Mouse (Mus musculus) brain, embryonic 14.5 days (tissue): Measurements from ENCODE around the gene Arih1. TPM values are rescaled to one million over a fixed set of nuclear protein-coding genes. Genes with fewer than 3 reads are reported as not detected.
A peak's percentile ranks its signal among the peaks of the same experiment; 100 is the strongest.
"Not testable (repeated sequence)": the region's sequence is repeated elsewhere in the genome, so short reads cannot be mapped to it uniquely, and the experiment has no call there.

Experiments
- DNase-seq: peaks from one replicate; pipeline ENCODE4 v3.0.0-alpha.2; 2011; ENCODE audit warnings: low read depth
- CTCF ChIP-seq: fragments of 200-500 bp; IDR thresholded peaks from 2 replicates; pipeline ENCODE4 v1.5.1; 2012; ENCODE audit warnings: inconsistent platforms, mild to moderate bottlenecking, moderate library complexity, borderline replicate concordance; ENCODE audit not compliant: insufficient read depth, insufficient read length; ENCODE audit errors: extremely low read depth
- POLR2A ChIP-seq: fragments of 200-500 bp; IDR thresholded peaks from 2 replicates; pipeline ENCODE4 v1.6.1; 2012; ENCODE audit warnings: mild to moderate bottlenecking, inconsistent platforms, borderline replicate concordance; ENCODE audit not compliant: poor library complexity, insufficient read depth, insufficient read length, severe bottlenecking; ENCODE audit errors: extremely low read depth
- polyA plus RNA-seq: library from polyadenylated mRNA; depleted of rRNA; stranded (reverse); fragments of >200 nt; gene quantifications from 2 replicates; pipeline ENCODE4 v1.2.3, GENCODE M21; 2012; rRNA removed

The Arih1 gene
- polyA plus RNA-seq, 1 experiment = 73.7 TPM

GRCm38 (mm10) chr9:59369220-59369619 is 117.2 kb downstream of the Arih1 start:
- TF ChIP-seq CTCF = no peak
- no peak for TF ChIP-seq POLR2A
- no peak for DNase-seq

- DNase-seq = not testable (repeated sequence)
These were observed 125.9 kb downstream of the Arih1 start for GRCm38 (mm10) chr9:59360487-59360886.

- peak; percentile 6 for DNase-seq
These were observed 128.4 kb downstream of the Arih1 start for GRCm38 (mm10) chr9:59358041-59358440.

- peak; percentile 95 for DNase-seq
- peak; percentile 44; the same call in 1 of the 2 replicates for TF ChIP-seq POLR2A
- TF ChIP-seq CTCF = no peak
These were observed 133.2 kb downstream of the Arih1 start, which contains the start of gene Bbs4 for GRCm38 (mm10) chr9:59353253-59353639. TSS of gene Bbs4 (minus strand) at chr9:59353508.

GRCm38 (mm10) chr9:59352586-59353252 is 133.7 kb downstream of the Arih1 start:
- no peak for TF ChIP-seq CTCF
- no peak for TF ChIP-seq POLR2A
- DNase-seq = no peak

GRCm38 (mm10) chr9:59346176-59346575 is 140.2 kb downstream of the Arih1 start:
- DNase-seq = no peak
- TF ChIP-seq CTCF (no peak), POLR2A (no peak)

GRCm38 (mm10) chr9:59340002-59340401 is 146.4 kb downstream of the Arih1 start:
- DNase-seq = peak; percentile 26

GRCm38 (mm10) chr9:59339107-59339506 is 147.3 kb downstream of the Arih1 start:
- no peak for TF ChIP-seq CTCF
- TF ChIP-seq POLR2A = no peak
- no peak for DNase-seq

More at GRCm38 (mm10) chr9:59340002-59340401, 146.4 kb downstream of the Arih1 start:
- TF ChIP-seq POLR2A (no peak), CTCF (peak; percentile 36; the same call in 1 of the 2 replicates)

- DNase-seq = peak; percentile 8
- no peak for TF ChIP-seq POLR2A
- no peak for TF ChIP-seq CTCF
These were observed 148.0 kb downstream of the Arih1 start for GRCm38 (mm10) chr9:59338411-59338810.

Other genes with a start within 250 kb of the Arih1 start
- gene Adpgk, start 195.1 kb downstream of the Arih1 start, polyA plus RNA-seq = 17.6 and 20.7 TPM in 2 replicates
- gene Bbs4, start 133.1 kb downstream of the Arih1 start, polyA plus RNA-seq = 21.7 and 21.9 TPM in 2 replicates
- 45.2 and 52.9 TPM in 2 replicates for gene Hexa, start 52.9 kb upstream of the Arih1 start, polyA plus RNA-seq
- gene Tmem202, start 53.2 kb upstream of the Arih1 start, polyA plus RNA-seq = 0.14 and 0.26 TPM in 2 replicates
- gene Celf6, start 91.3 kb upstream of the Arih1 start, polyA plus RNA-seq = 21.3 and 28.3 TPM in 2 replicates
- 179 and 187 TPM in 2 replicates for gene Parp6, start 130.7 kb upstream of the Arih1 start, polyA plus RNA-seq
- gene Pkm, start 169.8 kb upstream of the Arih1 start, polyA plus RNA-seq = 986 and 1,073 TPM in 2 replicates
- 7.6 and 8.8 TPM in 2 replicates for gene Gramd2, start 193.5 kb upstream of the Arih1 start, polyA plus RNA-seq